Mouse (Mus musculus) right cerebral cortex, adult 18-20 months (tissue): ENCODE results near the gene Tmem98.

Experiments
- DNase-seq: peaks from one replicate; pipeline ENCODE4 v3.0.0; 2022; ENCODE audit warnings: mixed read lengths

Gene Tmem98

GRCm38 (mm10) chr11:80809993-80810821 lies at the start of gene Tmem98:
Gene Tmem98 (plus strand): TSS chr11:80810175.
- DNase-seq = peak; percentile 43

DNA sequence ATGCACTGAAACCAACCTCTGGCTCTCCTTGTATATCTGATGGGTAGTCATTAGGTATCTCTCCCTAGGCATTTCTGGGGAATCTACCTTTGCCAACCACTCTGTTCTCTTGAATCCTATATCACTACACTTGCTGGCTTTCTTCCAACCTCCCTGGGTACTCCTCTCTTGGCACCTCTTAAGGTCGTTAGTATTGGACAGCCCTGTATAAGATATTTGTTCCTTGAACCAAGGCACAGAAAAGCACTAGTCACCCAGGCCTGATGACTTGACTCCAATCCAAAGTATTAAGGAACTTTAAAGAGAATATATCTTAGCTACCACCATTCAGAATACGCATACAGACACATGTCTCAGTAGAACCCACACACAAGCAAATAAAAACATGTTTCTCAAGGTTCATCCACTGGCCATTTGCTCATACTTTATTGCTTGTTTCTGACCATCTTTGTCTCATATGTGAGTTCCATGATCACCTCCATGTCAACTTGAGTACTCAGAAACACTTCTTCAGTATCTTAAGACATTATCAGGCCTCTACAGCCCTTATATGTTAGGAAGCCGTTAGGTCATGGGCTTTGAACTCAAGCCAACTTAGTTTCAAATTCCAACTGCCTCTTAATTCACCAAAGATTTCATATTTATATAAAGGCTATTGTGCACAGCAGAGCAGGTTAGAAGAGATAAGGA lies 48.5 kb upstream of the Tmem98 start:
- DNase-seq = no peak

GRCm38 (mm10) chr11:80762066-80762465 lies 47.9 kb upstream of the Tmem98 start:
- no peak for DNase-seq

DNA sequence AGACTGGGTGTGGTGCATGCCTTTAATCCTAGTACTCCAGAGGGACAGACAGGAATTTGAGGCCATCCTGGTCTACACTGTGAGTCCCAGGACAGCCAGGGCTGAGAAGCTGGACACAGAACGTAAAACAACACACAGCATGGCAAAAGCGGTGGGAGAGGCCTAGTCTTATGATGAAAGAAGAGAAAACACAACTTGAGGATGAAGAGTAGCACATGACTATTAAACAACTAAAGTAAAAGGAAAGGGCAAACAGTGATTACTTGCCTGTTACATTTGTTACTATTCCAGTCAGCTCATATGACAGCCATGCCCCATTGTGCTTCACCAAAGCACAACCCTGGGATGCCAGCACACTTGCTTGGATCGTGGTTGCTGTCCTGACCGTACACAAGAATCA lies 43.9 kb upstream of the Tmem98 start:
- no peak for DNase-seq

DNA sequence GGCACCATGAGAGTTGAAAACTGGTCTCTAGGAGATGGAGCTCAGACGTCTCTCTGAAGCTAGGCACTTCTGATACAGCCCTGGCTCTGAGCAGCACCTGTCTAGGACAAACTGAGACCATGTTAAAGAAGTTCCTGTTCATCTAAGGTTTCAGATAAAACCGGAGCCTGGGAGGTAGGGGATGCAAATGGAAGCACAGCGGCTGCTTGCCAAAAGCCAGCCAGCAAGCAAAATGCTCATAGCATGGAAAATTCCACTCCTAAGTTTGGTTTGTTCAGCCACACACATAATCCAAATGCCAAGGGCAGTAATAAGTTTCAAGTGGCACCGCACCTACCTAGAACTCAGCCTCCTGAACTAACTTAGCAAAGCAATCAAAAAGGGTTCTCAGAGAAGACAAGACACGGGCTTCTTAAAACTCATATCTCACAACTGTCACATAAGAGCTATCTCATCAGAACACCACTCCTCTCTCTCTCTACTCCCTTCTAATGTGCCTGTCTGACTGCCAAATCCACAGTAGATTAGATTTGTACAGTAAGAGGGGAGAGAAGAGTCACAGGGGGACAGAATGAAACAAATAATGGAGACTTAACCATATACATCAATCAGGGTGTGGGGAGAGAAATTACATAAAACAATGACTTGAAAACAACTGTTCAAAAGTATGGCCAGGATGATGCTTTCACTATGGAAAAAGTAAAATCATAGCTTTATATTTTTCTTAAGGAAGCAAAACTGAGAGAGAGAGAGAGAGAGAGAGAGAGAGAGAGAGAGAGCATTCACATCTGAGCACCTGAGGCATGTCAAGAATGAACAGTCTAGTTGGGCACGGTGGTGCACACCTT lies 43.3 kb upstream of the Tmem98 start:
- no peak for DNase-seq

DNA sequence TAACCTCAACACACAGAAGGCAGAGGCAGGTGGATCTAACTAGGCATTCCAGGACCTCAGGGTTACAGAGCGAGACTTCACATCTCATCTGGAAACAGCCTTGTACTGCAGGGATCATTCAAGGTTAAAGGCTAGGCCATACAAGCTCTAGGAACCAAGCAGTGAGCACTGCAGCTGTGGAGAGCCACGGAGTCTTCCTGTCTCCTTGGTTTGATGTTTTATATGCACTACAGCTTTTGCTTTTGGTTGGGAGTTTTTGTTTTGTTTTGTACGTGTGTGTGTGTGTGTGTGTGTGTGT lies 42.7 kb upstream of the Tmem98 start:
- no peak for DNase-seq

- DNase-seq = no peak
These were observed 38.8 kb upstream of the Tmem98 start for GRCm38 (mm10) chr11:80771186-80771585.

DNA sequence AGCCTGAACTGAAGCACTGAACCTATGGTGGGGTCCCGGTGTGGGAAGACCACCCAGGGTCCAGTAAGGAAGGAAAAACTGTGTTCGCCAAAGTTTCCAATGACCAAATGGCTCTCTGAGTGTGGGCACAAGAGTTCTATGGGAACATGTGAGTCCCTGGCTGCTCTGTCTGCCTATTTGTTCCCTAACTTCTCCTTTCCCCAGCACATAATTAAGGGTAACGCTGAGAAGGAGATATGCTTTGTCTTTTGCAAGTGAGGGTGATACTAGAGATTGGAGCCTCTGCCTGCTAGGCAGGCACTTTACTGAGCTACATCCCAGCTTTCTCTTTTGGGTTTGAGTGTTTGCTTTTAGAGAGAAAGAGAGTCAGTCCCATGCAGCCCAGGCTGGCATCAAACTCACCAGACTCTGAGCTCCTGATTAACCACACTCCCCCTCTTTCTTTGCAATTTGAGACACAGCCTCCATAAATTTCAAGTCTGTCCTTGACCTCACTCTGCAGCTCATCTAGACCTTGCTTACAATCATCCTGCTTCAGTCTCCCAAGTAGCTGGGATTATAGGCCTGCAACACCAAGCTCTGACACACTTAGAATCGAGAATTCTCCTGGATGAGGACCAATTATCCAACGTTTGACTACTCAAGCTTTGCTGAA lies 38.3 kb upstream of the Tmem98 start:
- no peak for DNase-seq

DNA sequence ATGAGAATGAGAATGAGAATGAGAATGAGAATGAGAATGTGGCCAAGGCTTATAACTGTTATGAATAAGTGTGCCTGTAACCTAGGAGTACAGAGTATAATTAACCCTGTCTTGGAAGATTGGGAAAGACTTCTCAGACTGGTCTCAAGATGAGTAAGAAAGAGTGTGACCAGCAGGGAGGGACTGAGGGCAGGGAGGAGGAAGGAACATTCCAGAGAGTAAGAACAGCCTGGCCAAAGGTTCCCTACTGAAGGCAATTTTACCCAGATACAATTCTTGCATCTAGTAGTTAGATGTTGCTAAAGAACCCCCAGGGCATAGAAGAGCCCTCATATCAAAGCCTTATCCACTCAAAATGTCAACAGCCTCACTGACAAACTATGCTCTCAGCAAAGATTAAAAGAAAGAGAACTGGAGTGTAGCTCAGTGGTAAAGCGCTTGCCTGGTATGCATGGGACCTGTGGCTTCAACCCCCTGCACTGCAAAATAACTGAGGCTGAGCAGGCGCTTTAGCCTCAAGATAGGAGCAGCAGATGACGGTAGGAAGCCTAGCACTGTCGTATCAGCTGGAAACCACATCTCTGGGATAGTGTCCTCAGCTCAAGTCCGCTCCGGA lies 37.3 kb upstream of the Tmem98 start:
- DNase-seq = no peak

DNA sequence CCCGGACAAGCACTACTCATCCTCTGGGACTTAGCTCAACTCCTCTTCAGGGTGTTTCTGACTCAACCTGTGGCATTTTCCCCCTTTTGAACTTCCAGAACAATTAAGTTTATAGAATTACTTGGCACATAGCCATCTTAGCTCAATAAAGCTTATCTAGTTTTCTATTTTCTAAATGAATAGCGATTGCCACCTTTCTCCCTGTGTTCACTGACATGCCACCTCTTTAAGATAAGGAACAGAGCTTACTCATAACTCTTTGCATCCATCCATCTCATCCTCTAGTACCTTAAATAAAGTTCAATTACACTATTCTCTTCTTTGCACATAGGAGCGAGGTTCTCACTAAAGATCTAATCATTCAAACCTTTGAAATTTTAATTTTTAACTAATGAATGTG lies 34.4 kb upstream of the Tmem98 start:
- DNase-seq = no peak

- DNase-seq = no peak
These were observed 32.3 kb upstream of the Tmem98 start for GRCm38 (mm10) chr11:80777708-80778107.

DNA sequence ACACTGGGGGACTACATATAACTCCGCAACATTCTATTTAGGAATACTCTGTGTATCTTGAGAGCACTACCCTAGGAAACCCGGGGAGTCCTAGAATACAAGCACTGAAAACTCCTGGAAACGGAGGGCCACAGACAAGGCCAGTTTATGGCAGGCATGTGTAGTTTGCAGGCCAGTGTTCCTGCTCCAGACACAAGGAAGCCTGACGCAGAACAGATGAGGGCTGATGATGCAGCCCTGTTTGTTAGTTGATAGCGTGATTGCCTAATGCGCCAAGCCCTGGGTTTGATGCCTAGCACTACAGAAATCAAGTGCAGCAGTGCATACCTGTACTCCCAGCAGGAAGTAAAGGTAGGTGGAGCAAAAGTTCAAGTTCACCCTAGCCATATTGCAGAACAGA lies 31.8 kb upstream of the Tmem98 start:
- no peak for DNase-seq

DNA sequence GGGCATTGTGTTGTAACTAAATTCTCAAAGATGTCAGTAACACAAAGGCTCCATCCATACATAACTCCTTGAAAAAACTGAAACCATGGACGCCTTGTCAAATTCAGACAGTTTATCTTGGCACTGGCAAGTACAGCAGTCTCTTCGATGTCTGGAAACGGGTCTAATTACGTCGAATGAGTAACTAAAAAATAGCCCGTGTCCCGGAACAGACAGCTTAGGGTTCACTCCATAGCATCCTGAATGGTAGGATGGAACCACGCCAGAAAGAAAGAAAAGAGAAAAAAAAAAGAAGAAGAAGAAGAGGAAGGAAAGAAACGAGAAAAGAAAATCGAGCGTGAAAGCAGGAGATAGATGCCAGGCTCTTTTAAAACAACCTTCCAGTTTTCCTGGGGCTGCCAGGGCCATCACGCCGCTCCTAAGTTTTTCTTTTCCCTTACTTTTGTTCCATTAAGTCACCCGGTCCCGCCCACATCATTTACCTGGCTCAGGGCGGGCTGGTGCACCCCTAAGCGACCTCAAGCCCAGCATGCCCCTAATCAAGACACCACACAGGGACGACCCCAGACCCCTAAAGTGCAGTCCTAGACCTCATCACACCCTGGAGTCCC lies 31.0 kb upstream of the Tmem98 start:
- DNase-seq = no peak

- DNase-seq = peak; percentile 90
These were observed 30.2 kb upstream of the Tmem98 start, which contains the start of gene Myo1d for GRCm38 (mm10) chr11:80779527-80780344. Gene Myo1d (minus strand): TSS chr11:80780025.

GRCm38 (mm10) chr11:80781535-80781934 lies 28.4 kb upstream of the Tmem98 start:
- DNase-seq = no peak

DNA sequence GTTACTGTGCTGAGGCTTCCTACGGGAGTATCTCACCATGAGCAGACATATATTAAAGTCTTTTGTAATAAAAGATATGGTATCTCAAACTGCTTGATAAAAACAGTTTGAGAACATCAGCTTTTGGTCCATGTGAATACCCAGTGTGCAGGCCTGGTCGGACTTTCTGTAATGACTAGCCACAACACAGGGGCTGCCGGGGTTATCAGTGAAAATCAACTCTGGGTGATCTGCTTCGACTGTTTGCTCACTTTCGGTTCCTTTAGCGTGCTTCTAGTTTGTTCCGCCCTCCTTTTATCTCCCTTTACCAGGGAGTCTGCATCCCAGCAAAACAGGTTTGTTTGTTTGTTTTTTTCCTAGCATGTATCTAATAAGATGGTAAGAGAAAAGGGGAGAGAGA lies 26.5 kb upstream of the Tmem98 start:
- DNase-seq = no peak

- DNase-seq = no peak
These were observed 25.7 kb upstream of the Tmem98 start for GRCm38 (mm10) chr11:80784294-80784743.

GRCm38 (mm10) chr11:80785672-80786071 lies 24.3 kb upstream of the Tmem98 start:
- no peak for DNase-seq

GRCm38 (mm10) chr11:80789647-80790240 lies 20.2 kb upstream of the Tmem98 start:
- no peak for DNase-seq

DNA sequence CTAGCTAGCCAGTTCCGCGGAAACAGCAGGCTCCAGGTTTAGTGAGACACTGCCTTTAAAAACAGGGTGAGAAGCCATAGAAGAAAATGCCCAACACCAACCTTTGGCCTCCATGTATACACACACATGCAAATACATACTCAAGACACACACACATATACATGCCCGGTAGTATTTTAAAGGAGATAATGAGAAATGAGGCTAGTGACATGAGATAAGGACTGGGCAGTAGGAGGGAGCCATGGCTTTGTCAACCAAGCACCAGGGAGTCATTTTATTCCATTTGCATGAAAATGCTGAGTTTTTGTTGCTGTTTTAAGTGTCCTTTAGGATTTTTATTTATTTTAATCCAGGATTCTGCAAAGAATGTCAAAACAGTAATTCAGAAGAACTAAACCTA lies 19.6 kb upstream of the Tmem98 start:
- DNase-seq = no peak
